Mouse (Mus musculus): ENCODE results near the gene Rab3il1. TPM values are rescaled to one million over a fixed set of nuclear protein-coding genes. Genes with fewer than 3 reads are reported as not detected.

Rab3il1 gene
- polyA plus RNA-seq, 1 experiment from 2014 or later = 30.3 TPM

DNA sequence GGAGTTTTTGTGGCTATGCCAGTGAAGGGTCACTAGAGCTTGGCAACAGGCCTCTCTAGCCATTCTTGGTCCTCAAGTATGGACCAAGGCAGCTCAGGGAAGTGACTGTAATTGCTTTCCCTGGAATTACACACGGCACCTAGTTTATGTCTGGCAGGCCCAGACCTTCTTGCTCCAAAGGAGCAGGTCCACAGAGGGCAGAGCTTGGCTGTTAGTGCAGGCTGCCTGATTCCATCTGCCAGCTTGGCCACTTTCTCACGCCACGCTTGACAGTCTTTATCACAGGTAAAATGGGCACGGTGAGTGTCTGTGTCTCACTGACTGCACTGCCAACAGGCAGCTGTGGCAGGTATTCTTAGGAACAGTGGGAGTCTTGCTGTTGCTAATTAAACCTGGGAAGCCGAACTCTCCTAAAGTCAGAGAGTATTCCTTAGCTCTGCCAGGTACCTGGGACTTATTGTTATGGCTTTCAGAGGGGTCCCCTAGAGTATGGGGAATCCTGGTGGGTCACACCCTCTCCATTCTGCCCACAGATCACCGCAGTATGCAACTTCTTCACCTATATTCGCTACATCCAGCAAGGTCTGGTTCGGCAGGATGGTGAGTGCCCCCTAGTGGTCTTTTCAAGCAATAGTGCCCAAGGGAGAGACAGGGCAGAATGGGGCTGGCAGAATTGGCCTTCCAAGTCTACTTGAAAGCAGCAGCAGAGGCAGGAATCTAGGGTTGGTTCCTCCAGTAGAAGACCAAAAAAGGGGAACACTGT lies 31.9 kb downstream of the Rab3il1 start:
- WGBS = 40% methylated on average over 8 of the region's 8 CpGs
- ATAC-seq (ENCODE audit: low read depth) = 0 out of 2 replicates have a peak, but pooled peaks have one; percentile 29

DNA sequence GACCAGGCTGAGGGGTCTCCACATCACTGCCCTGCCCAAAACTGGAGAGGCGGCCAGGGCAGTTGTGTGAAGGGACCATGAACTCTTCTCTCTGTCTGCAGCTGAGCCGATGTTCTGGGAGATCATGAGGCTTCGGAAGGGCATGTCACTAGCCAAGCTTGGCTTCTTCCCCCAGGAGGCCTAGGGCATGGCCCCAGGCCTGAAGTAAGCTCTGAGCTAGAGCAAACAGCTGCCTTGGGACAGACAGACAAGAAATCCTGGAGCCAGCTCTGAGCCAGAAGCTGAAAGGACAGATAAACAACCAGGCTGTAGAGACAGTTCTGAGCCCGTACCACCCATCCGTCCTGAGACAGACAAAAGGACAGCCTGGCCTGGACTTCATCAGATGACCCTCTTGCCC lies 32.9 kb downstream of the Rab3il1 start:
- no peak overlapping the region for H3K27ac ChIP-seq (ENCODE audit: low read length)
- 84% methylated on average over 5 of the region's 5 CpGs for WGBS
- 0 out of 2 replicates have a peak overlapping the region, but pooled peaks have one; percentile 2 for H3K9ac ChIP-seq (ENCODE audit: low read length)
- no peak overlapping the region for H3K4me3 ChIP-seq (ENCODE audit: low read length)
- H3K4me2 ChIP-seq (ENCODE audit: low read depth, low read length) = no peak overlapping the region
- H3K27me3 ChIP-seq (ENCODE audit: control insufficient read depth, insufficient read depth, low read depth, low read length) = no peaks in the 10 kb centered on the region
- H3K4me1 ChIP-seq (replicated peaks; ENCODE audit: control insufficient read depth, insufficient read depth, low read length) = peaks cover 36% of the 10 kb centered on the region
- ATAC-seq (ENCODE audit: low read depth) = no peak
- H3K9me3 ChIP-seq (ENCODE audit: control insufficient read depth, low read length) = no peaks in the 10 kb centered on the region
- peaks cover 4% of the 10 kb centered on the region for H3K36me3 ChIP-seq (ENCODE audit: control insufficient read depth, insufficient read depth, low read length)

More for the DNA sequence above, 31.9 kb downstream of the Rab3il1 start:
- Histone ChIP-seq H3K36me3 (ENCODE audit: control insufficient read depth, insufficient read depth, low read length) (peaks cover 4% of the 10 kb centered on the region), H3K4me3 (ENCODE audit: low read length) (no peak overlapping the region), H3K9ac (ENCODE audit: low read length) (no peak overlapping the region), H3K4me1 (replicated peaks; ENCODE audit: control insufficient read depth, insufficient read depth, low read length) (peaks cover 30% of the 10 kb centered on the region), H3K4me2 (ENCODE audit: low read depth, low read length) (no peak overlapping the region), H3K9me3 (ENCODE audit: control insufficient read depth, low read length) (no peaks in the 10 kb centered on the region), H3K27ac (ENCODE audit: low read length) (no peak overlapping the region), H3K27me3 (ENCODE audit: control insufficient read depth, insufficient read depth, low read depth, low read length) (no peaks in the 10 kb centered on the region)

DNA sequence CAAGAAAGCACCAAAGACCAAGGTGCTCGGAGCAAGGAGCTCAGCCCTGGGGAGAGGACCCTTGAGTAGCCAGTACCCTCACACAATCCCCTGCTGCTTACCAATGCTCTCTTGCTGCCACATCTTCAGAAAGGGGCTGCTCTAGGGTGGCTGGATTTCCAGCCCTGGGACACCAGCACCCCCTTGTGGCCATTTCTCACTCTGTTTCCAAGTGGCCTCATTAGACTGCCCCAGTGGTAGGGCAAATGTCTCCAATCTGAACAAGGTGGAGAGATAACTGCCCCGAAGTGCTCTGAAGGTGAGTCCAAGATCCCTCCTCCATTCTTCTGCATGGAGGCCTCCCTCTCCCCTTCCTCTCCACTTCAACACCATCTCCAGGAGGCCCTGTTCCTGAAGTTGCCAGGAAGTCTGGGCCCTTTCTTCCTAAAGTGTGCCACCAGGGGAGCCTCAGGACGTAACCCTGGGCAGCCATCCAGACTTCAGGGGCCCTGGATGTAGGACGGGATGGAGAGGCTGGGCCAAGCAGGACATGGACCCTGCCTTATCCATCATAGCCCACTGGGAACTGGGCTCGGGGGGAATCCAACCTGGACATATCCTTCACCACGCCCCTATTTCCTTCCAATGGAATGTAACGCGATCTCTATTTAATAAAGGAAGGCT lies 33.4 kb downstream of the Rab3il1 start:
- ATAC-seq (ENCODE audit: low read depth) = peak; percentile 24; the same call in 1 of the 2 replicates
- Histone ChIP-seq H3K4me2 (ENCODE audit: low read depth, low read length) (no peak overlapping the region), H3K4me3 (ENCODE audit: low read length) (no peak overlapping the region), H3K27me3 (ENCODE audit: control insufficient read depth, insufficient read depth, low read depth, low read length) (no peaks in the 10 kb centered on the region), H3K4me1 (replicated peaks; ENCODE audit: control insufficient read depth, insufficient read depth, low read length) (peaks cover 41% of the 10 kb centered on the region), H3K9ac (ENCODE audit: low read length) (peak overlapping the region; percentile 25; the same call in 1 of the 2 replicates), H3K36me3 (ENCODE audit: control insufficient read depth, insufficient read depth, low read length) (peaks cover 3% of the 10 kb centered on the region), H3K27ac (ENCODE audit: low read length) (peak overlapping the region; percentile 37; the same call in 1 of the 2 replicates), H3K9me3 (ENCODE audit: control insufficient read depth, low read length) (no peaks in the 10 kb centered on the region)
- 46% methylated on average over 8 of the region's 8 CpGs for WGBS

DNA sequence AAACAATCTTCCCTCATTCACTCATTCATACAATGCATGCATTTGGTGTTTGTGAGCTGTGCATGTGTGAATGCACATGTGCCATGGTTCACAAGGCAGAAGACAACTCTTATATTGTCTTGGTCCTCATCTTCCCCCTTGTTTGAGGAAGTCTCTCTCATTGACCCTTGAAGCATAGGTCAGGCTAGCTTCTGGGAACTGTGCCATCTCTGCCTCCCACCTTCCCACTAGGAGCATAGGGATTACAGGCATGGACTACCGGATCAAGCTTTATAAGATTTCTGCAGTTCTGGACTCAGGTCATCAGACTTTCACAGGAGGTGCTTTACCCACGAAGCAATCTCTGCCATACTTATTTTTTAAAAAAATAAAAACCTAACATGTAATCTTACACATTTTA lies 36.1 kb downstream of the Rab3il1 start:
- ATAC-seq (ENCODE audit: low read depth) = no peak
- no peaks in the 10 kb centered on the region for H3K9me3 ChIP-seq (ENCODE audit: control insufficient read depth, low read length)
- H3K27ac ChIP-seq (ENCODE audit: low read length) = peak overlapping the region; percentile 96
- WGBS = 53% methylated on average over 2 of the region's 2 CpGs
- H3K9ac ChIP-seq (ENCODE audit: low read length) = no peak overlapping the region
- H3K4me2 ChIP-seq (ENCODE audit: low read depth, low read length) = no peak overlapping the region
- no peaks in the 10 kb centered on the region for H3K36me3 ChIP-seq (ENCODE audit: control insufficient read depth, insufficient read depth, low read length)
- no peak overlapping the region for H3K4me3 ChIP-seq (ENCODE audit: low read length)
- peaks cover 58% of the 10 kb centered on the region for H3K4me1 ChIP-seq (replicated peaks; ENCODE audit: control insufficient read depth, insufficient read depth, low read length)
- no peaks in the 10 kb centered on the region for H3K27me3 ChIP-seq (ENCODE audit: control insufficient read depth, insufficient read depth, low read depth, low read length)

DNA sequence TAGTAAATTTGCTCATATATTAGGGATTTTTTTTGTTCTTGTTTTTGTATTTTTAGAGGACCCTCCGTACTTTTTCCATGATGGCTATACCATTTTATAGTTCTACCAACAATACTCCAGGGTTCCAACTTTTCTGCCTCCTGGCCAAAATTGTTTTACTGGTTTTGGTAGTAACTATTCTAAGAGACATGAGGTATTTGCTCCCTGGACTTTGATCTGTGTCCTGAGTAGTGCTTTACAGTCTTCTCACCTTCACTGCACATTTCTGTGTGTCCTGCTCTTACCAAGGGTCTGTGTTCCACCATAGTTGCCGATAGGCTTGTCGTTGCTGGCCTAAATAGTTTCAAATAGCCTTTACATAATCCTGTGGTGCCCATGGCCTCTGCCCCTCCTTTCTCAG lies 36.9 kb downstream of the Rab3il1 start:
- no peak overlapping the region for H3K9ac ChIP-seq (ENCODE audit: low read length)
- peak overlapping the region; percentile 96 for H3K27ac ChIP-seq (ENCODE audit: low read length)
- no peak overlapping the region for H3K4me3 ChIP-seq (ENCODE audit: low read length)
- no peaks in the 10 kb centered on the region for H3K36me3 ChIP-seq (ENCODE audit: control insufficient read depth, insufficient read depth, low read length)
- no peak overlapping the region for H3K4me2 ChIP-seq (ENCODE audit: low read depth, low read length)
- no peak for ATAC-seq (ENCODE audit: low read depth)
- peaks cover 66% of the 10 kb centered on the region for H3K4me1 ChIP-seq (replicated peaks; ENCODE audit: control insufficient read depth, insufficient read depth, low read length)
- 48% methylated on average over 3 of the region's 3 CpGs for WGBS
- H3K27me3 ChIP-seq (ENCODE audit: control insufficient read depth, insufficient read depth, low read depth, low read length) = no peaks in the 10 kb centered on the region
- no peaks in the 10 kb centered on the region for H3K9me3 ChIP-seq (ENCODE audit: control insufficient read depth, low read length)

DNA sequence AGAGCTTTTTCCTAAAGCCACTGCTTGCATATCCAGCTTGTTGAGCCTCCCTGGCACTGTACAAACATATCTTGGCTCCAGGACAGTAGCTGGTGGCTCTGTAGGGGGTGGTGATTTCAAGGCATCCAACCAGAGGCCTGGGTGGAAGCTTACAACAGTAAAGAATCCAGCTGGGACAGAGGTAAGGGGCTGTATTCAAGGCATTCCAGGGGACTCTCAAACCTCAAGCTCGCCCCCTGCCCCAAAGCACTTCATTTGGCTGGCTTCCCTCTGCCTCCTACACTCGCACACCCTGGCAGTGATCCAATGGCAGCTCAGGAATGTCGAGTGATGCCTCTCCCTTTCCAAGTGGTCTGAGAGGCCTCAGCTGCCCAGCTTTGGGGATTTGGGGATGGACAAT lies 37.4 kb downstream of the Rab3il1 start:
- Histone ChIP-seq H3K9me3 (ENCODE audit: control insufficient read depth, low read length) (no peaks in the 10 kb centered on the region), H3K4me2 (ENCODE audit: low read depth, low read length) (no peak overlapping the region), H3K36me3 (ENCODE audit: control insufficient read depth, insufficient read depth, low read length) (no peaks in the 10 kb centered on the region), H3K4me1 (replicated peaks; ENCODE audit: control insufficient read depth, insufficient read depth, low read length) (peaks cover 71% of the 10 kb centered on the region), H3K9ac (ENCODE audit: low read length) (no peak overlapping the region), H3K27ac (ENCODE audit: low read length) (peak overlapping the region; percentile 96), H3K4me3 (ENCODE audit: low read length) (no peak overlapping the region), H3K27me3 (ENCODE audit: control insufficient read depth, insufficient read depth, low read depth, low read length) (no peaks in the 10 kb centered on the region)
- ATAC-seq (ENCODE audit: low read depth) = peak; percentile 81
- 2% methylated on average over 3 of the region's 3 CpGs for WGBS

DNA sequence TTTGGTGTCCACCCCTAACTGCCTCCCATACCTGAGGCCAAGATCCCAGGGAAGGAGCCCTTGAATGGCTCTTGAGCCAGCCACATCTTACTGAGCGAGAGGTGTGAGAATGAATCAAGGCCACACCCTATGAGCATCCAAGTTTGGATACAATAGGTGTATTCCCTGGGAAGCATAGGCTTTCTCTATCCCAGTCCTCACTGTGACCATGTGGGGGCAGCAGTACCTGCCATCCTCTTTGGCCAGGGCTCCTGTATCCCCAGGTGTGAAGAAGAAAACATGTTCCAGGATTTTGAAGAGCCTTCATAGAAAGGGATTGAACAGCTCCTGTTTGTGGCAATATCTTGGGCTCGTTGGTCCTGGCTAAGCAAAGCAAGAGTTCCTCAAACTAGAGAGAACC lies 38.1 kb downstream of the Rab3il1 start:
- Histone ChIP-seq H3K9me3 (ENCODE audit: control insufficient read depth, low read length) (no peaks in the 10 kb centered on the region), H3K4me1 (replicated peaks; ENCODE audit: control insufficient read depth, insufficient read depth, low read length) (peaks cover 69% of the 10 kb centered on the region), H3K4me2 (ENCODE audit: low read depth, low read length) (no peak overlapping the region), H3K36me3 (ENCODE audit: control insufficient read depth, insufficient read depth, low read length) (no peaks in the 10 kb centered on the region), H3K9ac (ENCODE audit: low read length) (no peak overlapping the region), H3K27me3 (ENCODE audit: control insufficient read depth, insufficient read depth, low read depth, low read length) (no peaks in the 10 kb centered on the region), H3K27ac (ENCODE audit: low read length) (peak overlapping the region; percentile 96), H3K4me3 (ENCODE audit: low read length) (no peak overlapping the region)
- 51% methylated on average over 2 of the region's 2 CpGs for WGBS
- 0 out of 2 replicates have a peak, but pooled peaks have one; percentile 1 for ATAC-seq (ENCODE audit: low read depth)

DNA sequence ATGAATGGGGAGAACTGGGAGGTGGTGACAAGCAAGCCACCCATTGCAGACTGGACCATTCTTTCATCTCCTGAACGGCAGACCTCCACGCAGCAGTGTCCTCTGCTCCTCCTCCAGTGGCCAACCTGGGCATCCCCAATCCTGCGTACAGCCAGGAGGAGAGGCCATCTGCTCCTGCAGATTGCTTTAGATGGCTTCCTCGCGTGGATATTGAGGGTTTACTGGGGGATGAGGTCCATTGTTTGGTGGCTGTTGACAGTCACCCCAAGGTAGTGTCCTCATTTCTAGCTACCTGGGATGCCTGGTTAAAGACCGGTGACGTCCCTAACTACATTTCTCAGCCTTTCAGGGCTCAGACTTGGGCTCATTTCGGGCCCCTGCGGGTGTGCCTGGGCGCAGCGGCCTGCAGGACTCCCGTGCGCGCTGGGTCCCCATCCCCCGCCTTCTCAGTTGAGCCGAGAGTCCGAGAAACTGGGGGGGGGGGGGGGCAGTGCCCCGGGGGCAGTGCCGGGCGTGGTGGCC lies 39.5 kb downstream of the Rab3il1 start:
- H3K9me3 ChIP-seq (ENCODE audit: control insufficient read depth, low read length) = no peaks in the 10 kb centered on the region
- H3K4me2 ChIP-seq (ENCODE audit: low read depth, low read length) = peak overlapping the region; percentile 85
- 6% methylated on average over 20 of the region's 20 CpGs for WGBS
- H3K27ac ChIP-seq (ENCODE audit: low read length) = peak overlapping the region; percentile 96
- no peaks in the 10 kb centered on the region for H3K36me3 ChIP-seq (ENCODE audit: control insufficient read depth, insufficient read depth, low read length)
- peak overlapping the region; percentile 87 for H3K9ac ChIP-seq (ENCODE audit: low read length)
- no peak for ATAC-seq (ENCODE audit: low read depth)
- no peaks in the 10 kb centered on the region for H3K27me3 ChIP-seq (ENCODE audit: control insufficient read depth, insufficient read depth, low read depth, low read length)
- peak overlapping the region; percentile 82 for H3K4me3 ChIP-seq (ENCODE audit: low read length)
- peaks cover 66% of the 10 kb centered on the region for H3K4me1 ChIP-seq (replicated peaks; ENCODE audit: control insufficient read depth, insufficient read depth, low read length)

Data from lung, embryonic 16.5 days (tissue).